Mouse (Mus musculus) E14TG2a.4 (cell line): ENCODE results near the gene Abhd15.

ENCODE experiments used
- CTCF ChIP-seq: conservative IDR thresholded peaks from 2 replicates; pipeline ENCODE4 v1.5.1; 2014; ENCODE audit warnings: low read length
- POU5F1 ChIP-seq: IDR thresholded peaks from 2 replicates; pipeline ENCODE4 v1.6.1; 2014; ENCODE audit warnings: low read length, borderline replicate concordance

DNA sequence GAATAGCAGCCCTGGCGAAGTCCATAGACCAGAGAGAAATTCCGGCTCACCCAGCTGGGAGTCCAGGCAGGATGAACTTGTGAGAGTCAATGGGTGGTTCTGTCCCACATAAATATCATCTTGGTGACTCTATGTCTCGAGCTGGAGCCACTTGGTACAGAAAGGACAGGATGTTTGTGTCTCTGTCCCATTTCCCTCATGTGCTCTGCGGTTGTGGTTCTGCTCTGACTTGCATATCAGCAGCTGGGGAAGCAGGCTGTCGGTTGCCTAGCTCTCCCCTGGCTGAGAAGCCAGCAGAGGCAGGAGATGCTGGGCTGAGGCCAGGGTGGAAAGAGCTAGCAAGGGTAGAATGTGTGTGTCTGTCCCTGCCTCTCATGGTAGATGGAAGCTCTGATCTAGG lies 4.1 kb downstream of the Abhd15 start, which contains the start of gene Gm10392:
- TF ChIP-seq CTCF, result no peak
- TF ChIP-seq POU5F1, result no peak
